In the genomic region with DNA sequence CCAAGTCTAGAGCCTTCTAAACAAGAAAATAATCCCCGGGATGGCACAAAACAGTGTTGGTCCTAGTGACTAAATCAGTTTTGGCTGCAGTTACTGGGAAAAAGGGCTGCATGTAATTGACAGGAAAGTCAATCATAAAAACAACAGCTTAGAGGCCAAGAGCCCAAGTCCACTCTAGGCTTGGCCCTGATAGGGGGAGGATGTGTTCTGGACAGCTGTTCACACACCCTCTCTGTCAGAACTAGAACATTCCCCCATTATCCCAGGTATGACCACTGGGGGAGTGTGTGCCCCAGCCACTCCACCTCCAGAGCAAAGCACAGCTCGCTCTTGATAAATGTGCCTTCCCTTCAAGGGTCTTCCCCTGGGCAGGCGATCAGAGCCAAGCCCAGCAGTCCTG, we compare ENCODE assay signal across 11 mouse cellular contexts. TPM values are rescaled to one million over a fixed set of nuclear protein-coding genes. Genes with fewer than 3 reads are reported as not detected.
DNase-seq lines count a peak whose midpoint lies in the region; ATAC-seq and TF ChIP-seq lines count a peak whose summit lies in the region.
"Had no signal": no experiment of that assay in that cellular context is flagged by ENCODE, and none has a peak within 500 bp of the region (broad histone marks: within the 10 kb centered on the region; RNA-seq: fewer than 3 reads in every experiment).

No protein-coding gene starts in this region.

- peaks cover 23% of the 10 kb centered on the region for H3K4me1 ChIP-seq in liver, postnatal 0 days (ENCODE audit: insufficient read depth)
- peaks cover 21% of the 10 kb centered on the region; the same call in 1 of the 2 replicates for H3K4me1 ChIP-seq in liver, embryonic 12.5 days
- peaks cover 37% of the 10 kb centered on the region for H3K4me1 ChIP-seq in heart, postnatal 0 days (ENCODE audit: control insufficient read depth, insufficient read depth)

- H3K9me3 ChIP-seq in liver, postnatal 0 days (ENCODE audit: low read length): no peaks in the 10 kb centered on the region
- no peaks in the 10 kb centered on the region for H3K9me3 ChIP-seq in liver, embryonic 12.5 days (replicated peaks)
- H3K9me3 ChIP-seq in heart, postnatal 0 days (replicated peaks; ENCODE audit: control insufficient read depth, low read length): no peaks in the 10 kb centered on the region
- H3K9me3 ChIP-seq: neural tube, embryonic 12.5 days had no signal

- TF ChIP-seq EP300 in liver, postnatal 0 days (IDR thresholded peaks at IDR 0.05; ENCODE audit: low read depth): no peak
- TF ChIP-seq EP300 in heart, postnatal 0 days (IDR thresholded peaks at IDR 0.05; ENCODE audit: low read depth): no peak

- H3K4me3 ChIP-seq in liver, postnatal 0 days (ENCODE audit: low read depth, low read length): no peak overlapping the region
- no peak overlapping the region for H3K4me3 ChIP-seq in liver, embryonic 12.5 days
- no peak overlapping the region for H3K4me3 ChIP-seq in heart, postnatal 0 days (ENCODE audit: low read depth, low read length)
- H3K4me3 ChIP-seq: erythroblast, embryonic 14.5 days; neural tube, embryonic 12.5 days had no signal

- no peaks in the 10 kb centered on the region for H3K27me3 ChIP-seq in liver, postnatal 0 days (ENCODE audit: insufficient read depth, low read length)
- H3K27me3 ChIP-seq in liver, embryonic 12.5 days (replicated peaks): no peaks in the 10 kb centered on the region
- H3K27me3 ChIP-seq in heart, postnatal 0 days (ENCODE audit: control insufficient read depth, insufficient read depth, low read length): no peaks in the 10 kb centered on the region
- H3K27me3 ChIP-seq: neural tube, embryonic 12.5 days had no signal

- peak; percentile 82 for ATAC-seq in liver, postnatal 0 days
- ATAC-seq in liver, embryonic 12.5 days: no peak
- ATAC-seq in heart, postnatal 0 days (ENCODE audit: insufficient read depth, low read depth): peak; percentile 78
- ATAC-seq: activated CD4-positive, CD25-positive, alpha-beta regulatory T cell, adult 4 months had no signal

- H3K4me2 ChIP-seq in liver, postnatal 0 days (ENCODE audit: low read depth, low read length): no peak overlapping the region
- H3K4me2 ChIP-seq in liver, embryonic 12.5 days: no peak overlapping the region
- no peak overlapping the region for H3K4me2 ChIP-seq in heart, postnatal 0 days (ENCODE audit: low read depth, low read length)
- H3K4me2 ChIP-seq: neural tube, embryonic 12.5 days had no signal

- peak; percentile 65 for DNase-seq in adrenal gland, postnatal 14 days
- no peak for DNase-seq in adrenal gland, adult 8-10 months
- DNase-seq in liver, postnatal 0 days: no peak
- peak; percentile 91 for DNase-seq in heart, postnatal 0 days (ENCODE audit: low spot score)
- DNase-seq in lung, postnatal 10 days: peak; percentile 61
- DNase-seq in left cerebral cortex, adult 9 months (ENCODE audit: low spot score in 2 of 2): no peak
- no peak for DNase-seq in frontal cortex, postnatal 36 days (ENCODE audit: low spot score in 2 of 2)

- peak overlapping the region; percentile 16; the same call in 1 of the 2 replicates for H3K27ac ChIP-seq in liver, postnatal 0 days (ENCODE audit: low read depth)
- H3K27ac ChIP-seq in liver, embryonic 12.5 days: no peak overlapping the region
- H3K27ac ChIP-seq in heart, postnatal 0 days (ENCODE audit: low read depth): peak overlapping the region; percentile 92
- H3K27ac ChIP-seq: neural tube, embryonic 12.5 days had no signal

- WGBS in liver, postnatal 0 days (ENCODE audit: insufficient replicate concordance): 79% methylated on average over 3 of the region's 3 CpGs
- 63% methylated on average over 3 of the region's 3 CpGs for WGBS in liver, embryonic 12.5 days (ENCODE audit: insufficient replicate concordance)
- 20% methylated on average over 3 of the region's 3 CpGs for WGBS in heart, postnatal 0 days

- peaks cover 7% of the 10 kb centered on the region; the same call in 1 of the 2 replicates for H3K36me3 ChIP-seq in liver, postnatal 0 days (replicated peaks; ENCODE audit: insufficient read depth, low read length)
- H3K36me3 ChIP-seq in liver, embryonic 12.5 days: peaks cover 23% of the 10 kb centered on the region
- H3K36me3 ChIP-seq in heart, postnatal 0 days (replicated peaks; ENCODE audit: control insufficient read depth, insufficient read depth, low read length): peaks cover 11% of the 10 kb centered on the region

- TF ChIP-seq CTCF in liver, postnatal 0 days (IDR thresholded peaks at IDR 0.05; ENCODE audit: low read depth): peak; percentile 46
- TF ChIP-seq CTCF in heart, postnatal 0 days (IDR thresholded peaks at IDR 0.05; ENCODE audit: low read depth): peak; percentile 60

- no peak overlapping the region for H3K9ac ChIP-seq in liver, postnatal 0 days (replicated peaks)
- H3K9ac ChIP-seq in liver, embryonic 12.5 days: no peak overlapping the region
- H3K9ac ChIP-seq in heart, postnatal 0 days (replicated peaks; ENCODE audit: low read depth, low read length): 0 out of 2 replicates have a peak overlapping the region, but pooled peaks have one; percentile 2
- H3K9ac ChIP-seq: neural tube, embryonic 12.5 days had no signal

RNA-seq across cellular contexts. Expression of a gene that starts 14.7 kb away (rescaled TPM):
- 128 and 149 TPM in 2 replicates for total RNA-seq in adrenal gland, postnatal 14 days (2021)
- 100 to 1,000 TPM; 102 to 124 (median 117) TPM for total RNA-seq in adrenal gland, adult 8-10 months (2022)
- 14.2 and 14.5 TPM in 2 replicates for polyA plus RNA-seq in liver, postnatal 0 days (2015; fragmentation: Nextera tagmentation; extraction: Ambion mirVana)
- 12.3 and 14.0 TPM in 2 replicates for polyA plus RNA-seq in liver, embryonic 12.5 days (2016; fragmentation: Nextera tagmentation; extraction: Ambion mirVana)
- 125 and 144 TPM in 2 replicates for total RNA-seq in heart, postnatal 0 days (2014; rRNA removed; ENCODE audit: low replicate concordance)
- polyA plus RNA-seq in heart, postnatal 0 days (2015; fragmentation: Nextera tagmentation; extraction: Ambion mirVana): 51.4 and 54.0 TPM in 2 replicates

Comparison
In these comparisons a context has a peak if more than half of its experiments do, and no peak if none do; other contexts are left out.
1. DNase-seq: peak in adrenal gland, postnatal 14 days (single experiment), heart, postnatal 0 days (single experiment) and lung, postnatal 10 days (single experiment); none in adrenal gland, adult 8-10 months (single experiment), liver, postnatal 0 days (single experiment), left cerebral cortex, adult 9 months (0 of 2) and frontal cortex, postnatal 36 days (0 of 2).